Mouse (Mus musculus) cerebellum, adult 9-11 months (tissue): Measurements from ENCODE around the gene Ryr2.
"Not testable (repeated sequence)": the region's sequence is repeated elsewhere in the genome, so short reads cannot be mapped to it uniquely, and the experiment has no call there.

Experiments used
- DNase-seq: peaks from one replicate; pipeline ENCODE4 v3.0.0; 2022

Ryr2 gene

GRCm38 (mm10) chr13:11716216-11716615, 390.5 kb downstream of the Ryr2 start:
- DNase-seq = no peak

- DNase-seq = peak; percentile 44
These were observed 396.9 kb downstream of the Ryr2 start for GRCm38 (mm10) chr13:11709708-11710471.

GRCm38 (mm10) chr13:11701721-11702120, 405.0 kb downstream of the Ryr2 start:
- DNase-seq = no peak

- no peak for DNase-seq
These were observed 410.2 kb downstream of the Ryr2 start for GRCm38 (mm10) chr13:11696496-11696895.

- no peak for DNase-seq
These were observed 424.9 kb downstream of the Ryr2 start for GRCm38 (mm10) chr13:11681802-11682201.

GRCm38 (mm10) chr13:11662815-11663214, 443.9 kb downstream of the Ryr2 start:
- DNase-seq = no peak

GRCm38 (mm10) chr13:11644846-11645245, 461.9 kb downstream of the Ryr2 start:
- DNase-seq = no peak

GRCm38 (mm10) chr13:11636383-11636782, 470.4 kb downstream of the Ryr2 start:
- no peak for DNase-seq

GRCm38 (mm10) chr13:11624513-11624912, 482.2 kb downstream of the Ryr2 start:
- no peak for DNase-seq

- no peak for DNase-seq
These were observed 511.3 kb downstream of the Ryr2 start for GRCm38 (mm10) chr13:11595431-11595830.

- no peak for DNase-seq
These were observed 521.5 kb downstream of the Ryr2 start for GRCm38 (mm10) chr13:11585283-11585682.

- no peak for DNase-seq
These were observed 534.2 kb downstream of the Ryr2 start for GRCm38 (mm10) chr13:11572552-11572951.

GRCm38 (mm10) chr13:11567376-11567775, 539.4 kb downstream of the Ryr2 start:
- DNase-seq = no peak

- no peak for DNase-seq
These were observed 540.3 kb downstream of the Ryr2 start for GRCm38 (mm10) chr13:11566486-11566885.

GRCm38 (mm10) chr13:11563224-11564024, 543.3 kb downstream of the Ryr2 start:
- DNase-seq = peak; percentile 17

GRCm38 (mm10) chr13:11549644-11550043, 557.1 kb downstream of the Ryr2 start:
- DNase-seq = no peak

- not testable (repeated sequence) for DNase-seq
These were observed 557.6 kb downstream of the Ryr2 start for GRCm38 (mm10) chr13:11549136-11549535.

- no peak for DNase-seq
These were observed 560.9 kb downstream of the Ryr2 start for GRCm38 (mm10) chr13:11545841-11546240.

GRCm38 (mm10) chr13:11542546-11542945, 564.2 kb downstream of the Ryr2 start:
- DNase-seq = no peak

- no peak for DNase-seq
These were observed 569.9 kb downstream of the Ryr2 start for GRCm38 (mm10) chr13:11536851-11537250.

GRCm38 (mm10) chr13:11535874-11536273, 570.9 kb downstream of the Ryr2 start:
- DNase-seq = no peak

GRCm38 (mm10) chr13:11533265-11533664, 573.5 kb downstream of the Ryr2 start:
- no peak for DNase-seq

GRCm38 (mm10) chr13:11532014-11532890, 574.5 kb downstream of the Ryr2 start:
- DNase-seq = no peak
